Mouse (Mus musculus): ENCODE results near the gene Sac3d1.

Sac3d1 gene

DNA sequence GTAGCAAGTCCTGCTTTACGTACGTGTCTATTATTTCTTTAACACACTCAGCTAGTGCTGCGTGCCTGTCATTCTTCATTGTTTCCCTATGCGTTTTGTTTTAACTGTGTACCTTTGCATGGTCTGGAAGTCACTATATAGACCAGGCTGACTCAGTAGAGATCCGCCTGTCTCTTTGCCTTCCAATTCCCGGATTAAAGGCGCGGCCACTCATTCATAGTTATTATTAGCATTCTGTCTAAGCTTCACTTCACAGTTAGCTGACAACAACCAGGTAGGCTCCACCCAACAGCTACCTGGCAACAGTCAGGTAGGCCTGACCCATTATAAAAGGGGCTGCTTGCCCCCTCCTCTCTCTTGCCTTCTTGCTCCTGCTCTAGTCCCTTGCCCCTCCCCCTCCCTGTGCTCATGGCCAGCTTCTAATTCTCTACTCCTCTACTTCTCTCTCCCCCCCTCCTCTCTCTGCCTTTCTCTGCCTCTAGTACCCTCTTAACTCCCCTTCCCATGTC lies 281 bp upstream of the Sac3d1 start:
- no peak for DNase-seq

GRCm38 (mm10) chr19:6117346-6117985 lies 984 bp downstream of the Sac3d1 start:
- DNase-seq = no peak

DNA sequence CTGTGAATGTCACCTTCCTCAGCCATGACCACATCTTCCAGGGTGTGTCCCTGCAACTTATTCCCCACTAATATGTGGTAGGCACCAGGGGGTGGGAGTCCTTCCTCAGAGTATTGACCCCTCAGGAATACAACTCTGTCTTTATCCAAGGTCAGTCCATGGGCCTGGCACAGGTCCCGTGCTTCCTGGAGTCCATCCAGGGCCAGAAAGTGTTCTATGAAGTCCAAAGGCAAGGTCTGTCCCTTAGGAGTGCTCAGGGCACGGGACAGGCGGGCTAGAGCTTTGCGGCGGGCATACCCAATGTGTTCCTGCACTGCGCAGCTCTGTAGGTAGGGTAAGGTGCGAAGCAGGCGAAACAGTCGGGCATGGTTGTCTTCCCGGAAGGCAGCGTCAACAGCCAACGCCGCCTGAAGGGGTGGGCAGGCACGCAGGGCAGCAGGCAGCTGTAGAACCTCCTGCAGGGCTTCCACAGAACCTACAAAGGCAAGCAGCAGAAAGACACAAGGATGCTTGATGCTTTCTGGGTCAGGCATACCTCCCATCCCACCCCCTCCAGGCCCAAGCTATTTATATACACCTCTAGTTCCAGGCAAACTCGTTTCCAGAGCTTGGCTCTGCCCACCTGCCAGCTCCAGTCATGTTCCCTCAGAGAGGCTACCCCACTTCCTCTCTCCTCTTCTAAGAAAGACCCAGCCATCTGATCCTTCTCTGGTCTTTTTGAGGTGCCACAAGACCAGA lies 2.2 kb downstream of the Sac3d1 start:
- peak; percentile 39 to 69 for DNase-seq

DNA sequence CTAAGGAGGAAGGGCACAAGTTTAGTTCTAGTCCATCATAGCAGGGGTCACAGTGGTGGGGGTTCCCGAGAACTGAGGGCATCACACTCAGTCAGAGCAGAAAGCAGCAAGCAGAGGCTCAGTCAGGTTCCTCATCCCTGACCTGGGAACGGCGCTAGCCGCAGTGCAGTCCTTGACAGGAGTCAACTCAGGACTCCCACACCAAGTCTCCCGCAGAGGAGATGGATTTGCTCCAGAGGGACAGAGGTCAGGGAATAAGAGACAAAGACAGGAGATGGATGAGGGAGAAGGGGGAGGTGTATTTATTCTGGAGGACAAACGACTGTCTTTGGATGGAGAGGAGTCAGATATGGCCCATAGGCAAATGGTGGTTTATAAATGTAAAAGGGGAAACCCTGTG lies 5.3 kb downstream of the Sac3d1 start:
- DNase-seq = peak; percentile 19 to 74

DNA sequence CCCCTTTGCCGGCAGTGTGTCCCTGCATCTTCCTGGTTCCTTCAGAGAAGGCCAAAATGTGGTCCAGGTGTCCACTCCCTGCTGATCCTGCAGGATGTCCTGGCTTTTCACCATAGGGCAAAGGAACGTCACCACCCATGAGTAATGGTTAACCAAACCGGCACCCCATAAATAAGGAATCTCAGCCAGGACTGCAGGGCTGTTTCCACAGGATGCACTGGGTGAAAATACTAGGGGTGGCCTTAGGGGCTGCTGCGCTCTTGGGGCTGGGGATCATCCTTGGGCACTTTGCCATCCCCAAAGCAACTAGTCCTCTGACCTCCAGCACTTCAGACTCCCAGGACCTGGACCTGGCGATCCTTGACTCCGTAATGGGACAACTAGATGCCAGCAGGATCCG lies 12.9 kb downstream of the Sac3d1 start, which contains the start of gene Naaladl1:
Gene Naaladl1 (plus strand): TSS at position 197 of the 400 bp plus-strand sequence.
- peak; percentile 13 to 44 for DNase-seq

DNA sequence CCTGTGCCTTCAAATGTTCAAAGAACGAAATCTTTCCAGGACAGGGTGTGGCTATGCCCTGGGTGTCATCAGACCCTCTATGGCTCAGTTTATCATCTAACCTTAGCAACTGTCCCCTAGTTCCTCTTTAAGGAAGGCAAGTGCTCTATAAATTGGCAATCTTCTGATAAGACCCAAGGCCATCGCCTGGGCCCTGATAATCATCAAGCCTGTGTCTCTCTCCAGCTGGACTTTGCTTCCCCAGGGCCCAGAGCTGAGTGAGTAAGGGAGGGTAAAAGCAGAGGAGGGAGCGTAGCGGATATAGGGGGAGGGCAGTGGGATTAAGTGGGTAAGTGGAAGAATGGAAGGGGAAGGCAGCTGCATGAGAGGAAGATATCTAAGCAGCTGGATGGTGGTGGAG lies 14.0 kb downstream of the Sac3d1 start:
- DNase-seq = no peak

GRCm38 (mm10) chr19:6102169-6102853 lies 16.1 kb downstream of the Sac3d1 start:
- DNase-seq = no peak

- DNase-seq = no peak
These were observed 17.3 kb downstream of the Sac3d1 start for GRCm38 (mm10) chr19:6101186-6101585.

- DNase-seq = peak; percentile 17 to 62
These were observed 20.6 kb downstream of the Sac3d1 start for GRCm38 (mm10) chr19:6097847-6098246.

- DNase-seq = no peak
These were observed 24.3 kb downstream of the Sac3d1 start, which contains the start of gene AC131692.1 for GRCm38 (mm10) chr19:6094119-6094518. Gene AC131692.1, plus strand, starts transcription at chr19:6094419.

- no peak for DNase-seq
These were observed 29.6 kb downstream of the Sac3d1 start for GRCm38 (mm10) chr19:6088841-6089240.

DNA sequence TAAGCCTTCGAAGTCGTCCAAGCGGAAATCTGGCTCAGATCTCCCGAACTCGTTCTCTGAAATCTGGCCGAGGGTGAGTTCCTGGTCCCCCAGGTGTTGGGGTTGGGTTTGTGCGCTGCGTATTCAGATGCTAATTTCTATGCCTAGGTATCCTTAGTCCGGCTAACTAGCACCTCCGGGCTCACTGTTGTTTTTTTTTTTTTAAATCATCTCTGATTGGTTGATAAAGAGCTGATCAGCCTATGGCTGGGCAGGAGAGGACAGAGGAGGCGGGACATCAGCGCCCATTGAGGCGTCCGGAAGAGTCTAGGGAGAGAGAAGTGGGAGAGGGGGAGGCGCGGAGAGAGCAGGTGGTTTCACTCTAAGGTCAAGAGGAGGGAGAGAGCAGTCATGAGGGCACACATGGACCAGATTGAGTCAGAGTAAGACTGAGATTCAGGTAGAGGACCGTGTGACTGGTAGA lies 33.0 kb downstream of the Sac3d1 start:
- peak; percentile 64 to 83 for DNase-seq

DNA sequence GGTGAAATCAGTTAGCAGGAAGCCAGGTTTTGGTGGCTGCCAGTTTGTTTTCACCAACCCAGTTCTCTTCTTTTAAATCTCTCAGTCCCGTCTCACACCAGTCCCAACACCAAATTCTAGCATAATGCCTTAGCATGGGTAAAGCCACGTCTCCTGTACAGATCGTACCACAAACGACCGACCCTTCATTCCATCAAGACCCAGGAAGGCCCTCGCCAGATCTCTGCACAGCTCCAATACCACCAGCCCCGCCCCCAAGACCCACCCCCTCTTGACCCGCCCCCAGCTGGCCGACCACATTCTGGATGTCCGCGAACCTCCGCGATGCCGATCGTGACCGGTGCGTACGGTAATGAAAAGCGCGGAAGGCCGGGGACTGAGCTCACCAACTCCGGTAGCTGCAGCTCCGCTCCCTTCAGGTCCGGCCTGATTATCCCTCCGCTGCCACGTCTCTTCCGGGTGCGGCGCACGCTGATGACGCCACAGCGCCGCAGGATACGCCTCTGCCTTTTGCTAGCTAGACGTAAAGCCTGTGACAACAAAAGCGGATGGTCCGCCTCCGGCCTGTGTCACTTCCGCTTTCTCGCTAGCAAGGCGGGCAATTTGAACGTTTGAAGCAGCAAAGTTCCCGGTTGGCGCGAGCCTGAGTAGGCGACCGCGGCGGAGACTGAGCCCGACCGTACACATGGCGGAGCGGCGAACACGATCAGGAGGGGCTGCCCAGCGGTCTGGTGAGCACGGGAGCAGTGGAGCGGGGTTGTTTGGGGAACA lies 33.8 kb downstream of the Sac3d1 start, which contains the start of the genes Zfpl1 and Cdca5:
Gene Zfpl1 (minus strand): TSS at position 479 of the 771 bp plus-strand sequence.
Gene Cdca5 (plus strand): TSS at position 506 of the 771 bp plus-strand sequence.
- peak; percentile 97 to 99 for DNase-seq

GRCm38 (mm10) chr19:6082156-6082555 lies 36.3 kb downstream of the Sac3d1 start, which contains the start of gene Gm28374:
Gene Gm28374, minus strand, starts transcription at chr19:6082256.
- no peak for DNase-seq

- no peak for DNase-seq
These were observed 38.4 kb downstream of the Sac3d1 start, which contains the start of gene Tmem262 for GRCm38 (mm10) chr19:6079983-6080480. Gene Tmem262, plus strand, starts transcription at chr19:6080033.

DNA sequence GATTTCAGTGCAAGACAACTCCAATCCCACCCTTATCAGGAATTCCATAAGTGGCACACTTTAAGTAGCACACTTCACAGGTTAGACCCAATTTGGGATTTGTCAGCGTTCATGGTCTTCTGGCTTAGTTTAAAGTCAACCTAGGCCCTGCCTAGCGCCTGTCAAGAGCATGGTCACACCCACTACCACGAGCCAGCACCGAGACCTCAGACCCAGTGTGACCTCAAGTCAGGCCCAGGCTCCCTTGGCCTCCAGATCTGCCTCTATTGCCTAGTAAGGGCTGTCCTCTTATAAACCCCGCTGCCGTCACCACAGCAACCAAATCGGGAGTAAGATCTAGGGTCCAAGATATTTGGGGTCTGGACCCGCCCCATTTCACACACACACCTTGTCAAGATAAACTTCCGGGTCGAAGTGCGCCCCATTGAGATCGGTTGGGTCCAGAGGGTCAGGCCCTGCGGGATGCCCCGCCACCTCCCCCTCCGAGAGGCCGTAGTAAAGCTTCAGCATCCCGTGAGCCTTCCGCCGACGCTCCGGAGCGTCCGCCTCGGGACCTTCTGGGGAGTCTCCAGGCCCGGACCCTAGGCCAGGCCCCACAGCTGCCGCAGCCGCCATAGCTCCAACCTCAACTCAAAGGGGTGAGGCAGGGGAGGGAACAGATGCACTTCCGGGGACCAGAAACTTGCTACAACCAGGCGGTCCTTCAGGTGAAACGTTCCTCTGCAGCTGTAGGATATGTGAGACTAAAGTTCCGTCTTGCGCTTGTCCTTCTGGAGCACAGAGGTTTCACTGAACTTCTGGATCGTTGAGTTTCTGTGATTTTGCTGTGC lies 41.7 kb downstream of the Sac3d1 start, which contains the start of gene Vps51:
Gene Vps51 (minus strand): TSS at position 668 of the 830 bp plus-strand sequence.
- peak; percentile 91 to 93 for DNase-seq

- no peak for DNase-seq
These were observed 44.6 kb downstream of the Sac3d1 start for GRCm38 (mm10) chr19:6073889-6074288.

GRCm38 (mm10) chr19:6071261-6071660 lies 47.2 kb downstream of the Sac3d1 start:
- no peak for DNase-seq

- no peak for DNase-seq
These were observed 47.7 kb downstream of the Sac3d1 start for GRCm38 (mm10) chr19:6070571-6071250.

GRCm38 (mm10) chr19:6069851-6070250 lies 48.6 kb downstream of the Sac3d1 start:
- no peak for DNase-seq
